Mouse (Mus musculus) erythroblast, embryonic 14.5 days (primary cell): ENCODE results near the gene Podxl2.

Source experiments
- GATA1 ChIP-seq: IDR thresholded peaks from 2 replicates; pipeline ENCODE4 v1.6.1; 2012; ENCODE audit warnings: low read length, inconsistent platforms, mixed read lengths
- TAL1 ChIP-seq: IDR thresholded peaks from 3 replicates; pipeline ENCODE4 v1.6.1; 2012; ENCODE audit warnings: low read length, inconsistent platforms, mixed read lengths

DNA sequence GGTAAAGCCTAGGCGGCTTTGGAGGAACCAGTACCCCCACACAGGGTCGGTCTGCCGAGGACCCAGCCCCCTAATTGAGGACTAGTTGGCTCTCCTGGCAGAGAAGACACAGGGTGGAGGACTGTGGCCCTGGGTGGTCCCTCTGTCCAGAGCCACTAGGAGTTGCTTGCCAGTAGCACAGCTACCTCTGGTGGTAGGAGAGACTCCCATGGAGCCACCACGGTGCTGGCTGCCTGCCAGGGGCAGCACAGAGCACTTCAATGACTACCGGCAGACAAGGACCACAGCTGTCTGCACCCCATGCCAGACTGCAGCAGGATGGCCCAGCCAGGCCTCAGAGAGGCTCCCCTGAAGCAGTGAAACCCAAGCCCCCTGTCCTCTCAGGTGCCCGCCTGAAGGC, 48.3 kb downstream of the Podxl2 start:
- no peak for TF ChIP-seq TAL1
- no peak for TF ChIP-seq GATA1
